Mouse (Mus musculus) liver, adult 2 months (tissue): ENCODE data around the gene Lrrc8c.

Experiments used
- CTCF ChIP-seq: fragments of 200-500 bp; IDR thresholded peaks from 2 replicates; pipeline ENCODE4 v1.5.1; 2011; ENCODE audit warnings: low read depth, low read length, control low read depth
- POLR2A ChIP-seq: fragments of 200-500 bp; IDR thresholded peaks from 2 replicates; pipeline ENCODE4 v1.6.1; 2011; ENCODE audit warnings: low read length, control low read depth; ENCODE audit not compliant: insufficient read depth; ENCODE audit errors: extremely low read depth

DNA sequence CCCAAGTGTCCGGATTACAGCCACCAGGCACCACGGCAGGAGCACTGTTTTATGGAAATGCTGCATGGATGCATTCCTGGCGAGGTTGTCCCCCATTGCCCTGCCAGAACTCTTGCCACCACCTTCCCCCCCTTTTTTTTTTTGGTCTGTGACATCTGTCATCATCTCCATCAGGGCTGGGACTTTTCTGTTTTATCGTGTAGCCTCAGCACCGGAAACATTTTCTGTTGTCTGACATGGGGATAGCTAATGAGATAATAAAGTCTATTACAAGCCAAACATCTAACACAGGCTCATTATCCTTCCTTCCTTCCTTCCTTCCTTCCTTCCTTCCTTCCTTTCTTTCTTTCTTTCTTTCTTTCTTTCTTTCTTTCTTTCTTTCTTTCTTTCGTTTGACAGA lies 119.7 kb downstream of the Lrrc8c start:
- no peak for TF ChIP-seq CTCF
- no peak for TF ChIP-seq POLR2A
